Mouse (Mus musculus): ENCODE measurements around the gene Nipsnap1.

GRCm38 (mm10) chr11:4873755-4874475 lies at the start of gene Nipsnap1:
- TF ChIP-seq POLR2A (IDR thresholded peaks at IDR 0.05; ENCODE audit: low read depth, low read length) (peak; percentile 85), USF2 (conservative IDR thresholded peaks at IDR 0.05; ENCODE audit: low read depth, low read length) (no peak), JUND (conservative IDR thresholded peaks at IDR 0.05; ENCODE audit: low read depth, low read length) (no peak), ELF1 (IDR thresholded peaks at IDR 0.05; ENCODE audit: low read depth, low read length) (no peak)

All from CH12.LX (cell line).